Mouse (Mus musculus): ENCODE results near the gene Slc38a4.

Slc38a4 gene

DNA sequence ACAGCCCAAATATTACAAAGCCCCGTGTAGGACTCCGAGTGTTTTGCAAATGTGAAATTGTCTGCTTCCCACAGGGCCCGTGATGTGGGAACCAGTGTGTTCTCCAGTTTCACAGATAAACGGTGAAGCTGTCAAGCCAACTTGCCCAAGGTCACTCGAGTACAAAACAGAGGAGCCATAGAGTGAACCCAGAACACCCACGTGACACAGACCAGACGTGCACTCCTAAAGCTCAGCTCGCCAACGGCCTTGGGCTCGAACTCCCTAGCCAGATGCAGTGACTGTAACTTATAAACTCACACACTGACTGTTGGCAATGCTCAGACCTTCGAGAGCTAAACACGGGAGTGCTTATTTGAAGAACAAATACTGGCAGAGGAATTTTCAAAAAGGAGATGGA lies 5.3 kb downstream of the Slc38a4 start:
- DNase-seq, result no peak

DNA sequence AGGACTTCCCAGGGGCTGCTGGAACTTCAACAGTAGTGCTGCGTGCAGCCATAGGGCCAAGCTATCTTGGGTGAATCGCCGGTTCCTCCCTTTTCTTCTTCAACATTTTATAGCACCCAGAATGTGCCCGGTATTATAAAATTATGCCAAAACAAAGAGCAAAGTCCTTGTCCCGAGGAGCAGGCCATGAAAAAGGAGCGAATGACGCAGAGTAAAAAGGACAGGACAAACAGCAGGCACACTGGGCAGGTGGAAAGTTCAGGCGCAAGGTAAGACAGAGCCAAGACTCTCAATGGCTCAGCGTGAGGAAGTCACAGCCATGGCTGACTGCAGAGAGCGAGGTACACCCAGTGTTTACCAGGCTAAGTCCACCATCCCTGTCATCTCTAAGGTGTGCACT lies 5.7 kb downstream of the Slc38a4 start:
- no peak for DNase-seq

DNA sequence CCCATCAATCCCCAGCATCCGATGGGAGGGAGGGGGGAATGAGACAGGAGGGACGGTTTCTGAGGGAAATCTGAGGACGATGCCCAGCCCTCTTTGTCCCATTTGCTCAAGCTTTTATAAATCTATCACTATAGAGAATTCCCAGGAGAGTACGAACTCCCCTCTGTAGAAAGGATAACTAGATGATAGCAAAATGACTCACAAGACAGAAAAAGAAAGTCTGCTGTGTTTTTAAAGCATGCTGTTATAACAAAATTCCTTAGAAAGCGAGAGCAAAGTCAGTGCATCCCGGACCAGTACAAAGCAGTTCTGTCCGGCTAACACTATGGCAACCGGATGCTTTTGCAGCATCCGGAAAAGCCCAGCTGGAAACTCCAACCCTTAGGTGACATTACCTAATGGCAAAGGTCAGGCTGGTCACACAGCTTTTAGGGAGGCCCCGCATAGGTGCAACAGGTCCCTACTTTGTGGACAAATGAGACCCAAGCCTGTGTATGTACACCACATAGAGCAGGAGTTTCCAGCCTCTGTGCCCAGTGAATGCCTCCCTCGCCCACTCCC lies 6.4 kb downstream of the Slc38a4 start:
- DNase-seq, result no peak

DNA sequence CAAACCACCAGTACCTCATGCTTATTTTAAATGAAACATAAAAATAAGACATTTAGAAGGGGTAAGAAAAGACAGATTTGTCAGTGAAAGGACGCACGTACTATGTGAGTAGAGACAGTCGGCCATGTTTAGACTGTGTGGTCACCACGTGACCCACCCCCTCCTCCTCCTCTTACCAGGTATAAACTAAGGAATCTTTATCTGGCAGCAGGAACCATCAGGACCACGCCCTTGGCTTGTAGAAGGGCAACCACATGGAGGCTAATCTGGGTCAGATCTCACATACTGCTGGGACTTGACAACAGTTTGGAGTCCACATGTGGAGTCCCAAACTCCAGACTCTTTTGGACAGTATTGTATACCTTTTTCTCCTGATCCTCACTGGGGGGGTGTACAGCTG lies 7.5 kb downstream of the Slc38a4 start:
- no peak for DNase-seq

DNA sequence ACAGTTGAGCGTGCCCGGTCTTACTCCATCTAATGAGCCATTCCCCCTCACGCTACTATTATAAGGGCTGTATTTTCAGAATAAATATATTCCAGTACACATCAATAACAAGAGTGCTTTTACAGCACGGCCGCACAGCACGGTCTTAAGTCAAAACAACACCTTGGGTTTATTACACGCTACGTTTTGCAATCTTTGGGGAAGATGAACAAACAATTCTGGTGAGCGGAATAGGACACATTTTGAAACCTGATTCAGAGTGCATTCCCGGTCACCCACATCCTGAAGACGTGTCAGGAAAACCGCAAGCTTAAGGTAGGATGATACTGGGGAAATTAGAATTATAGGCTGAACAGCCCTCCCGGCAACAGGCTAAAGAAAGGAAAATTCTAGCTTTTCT lies 11.8 kb downstream of the Slc38a4 start:
- DNase-seq, result no peak

DNA sequence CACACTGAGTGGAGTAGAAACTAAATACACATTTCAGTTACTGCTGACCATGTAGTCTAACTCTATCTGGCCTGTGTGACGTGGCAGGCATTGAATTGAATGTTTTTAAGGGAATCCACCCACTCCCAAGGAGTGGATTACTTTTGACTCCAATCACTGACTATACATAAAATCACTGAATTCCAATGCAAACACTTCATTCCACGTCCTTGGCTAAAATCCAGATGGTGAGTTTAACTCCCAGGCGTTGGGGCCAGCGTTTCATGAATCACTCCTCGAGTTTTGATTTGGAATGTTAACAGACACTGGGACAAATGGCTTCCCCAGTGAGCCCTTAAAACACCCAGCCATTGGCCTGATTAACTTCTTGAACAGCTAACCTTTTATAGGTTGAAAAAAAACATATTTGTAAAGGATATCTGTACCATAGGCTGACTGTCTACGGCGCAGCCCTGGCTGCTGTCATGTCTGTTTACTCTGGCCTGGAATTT lies 13.7 kb downstream of the Slc38a4 start:
- DNase-seq, result no peak

DNA sequence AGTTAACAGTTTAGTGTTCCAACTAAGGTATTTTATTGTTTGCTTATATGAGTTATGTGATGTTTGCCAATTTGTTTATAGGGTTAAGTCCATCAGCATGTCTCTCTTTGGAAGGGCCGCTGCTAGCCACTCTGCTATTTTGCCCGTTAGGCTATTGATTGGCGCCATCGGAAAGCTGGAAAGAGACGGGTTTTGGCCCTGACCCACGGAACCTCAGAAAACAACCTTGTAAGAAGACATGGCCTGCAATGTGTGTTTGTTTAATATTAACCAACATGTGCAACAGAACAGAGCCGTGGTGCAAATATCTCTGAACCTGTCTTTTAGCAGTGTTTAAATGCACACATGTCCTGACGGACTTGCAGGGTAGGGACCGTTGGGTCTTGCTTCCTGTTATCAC lies 14.6 kb downstream of the Slc38a4 start:
- DNase-seq, result no peak

DNA sequence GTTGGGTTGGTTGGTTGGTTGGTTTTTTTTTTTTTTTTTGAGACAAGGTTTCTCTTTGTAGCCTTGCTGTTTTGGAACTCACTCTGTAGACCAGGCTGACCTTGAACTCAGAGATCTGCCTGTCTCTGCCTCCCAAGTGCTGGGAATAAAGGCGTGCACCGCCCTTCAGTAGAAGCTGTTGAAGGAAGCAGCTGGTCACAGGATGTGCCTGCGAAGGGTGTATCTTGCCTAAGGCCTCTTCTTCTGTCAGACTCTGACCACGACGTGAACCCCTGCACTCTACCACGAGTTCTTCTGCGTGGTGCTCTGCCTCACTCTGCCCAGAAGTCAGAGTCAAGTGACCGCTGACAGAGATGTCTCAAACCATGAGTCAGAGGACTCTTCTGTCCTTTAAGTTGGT lies 18.0 kb downstream of the Slc38a4 start:
- no peak for DNase-seq

DNA sequence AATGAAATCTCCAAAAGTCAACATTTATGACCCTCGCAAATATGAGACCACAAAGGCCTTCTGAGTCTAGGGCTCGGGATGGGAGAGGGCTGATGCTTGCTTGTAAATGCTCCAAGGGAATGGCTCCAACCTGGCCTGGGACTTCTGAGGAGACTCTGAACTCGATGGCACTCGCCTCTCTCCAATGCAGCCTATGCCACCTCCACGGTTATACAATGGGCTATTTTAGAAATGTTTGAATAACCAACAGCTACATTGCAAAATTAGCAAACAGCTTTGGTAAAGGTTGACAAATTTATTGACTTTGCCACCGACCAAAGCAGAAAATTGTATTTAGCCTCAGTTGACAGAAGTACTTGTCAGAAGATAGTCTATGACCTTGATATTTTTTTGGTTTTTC lies 19.9 kb downstream of the Slc38a4 start:
- no peak for DNase-seq

DNA sequence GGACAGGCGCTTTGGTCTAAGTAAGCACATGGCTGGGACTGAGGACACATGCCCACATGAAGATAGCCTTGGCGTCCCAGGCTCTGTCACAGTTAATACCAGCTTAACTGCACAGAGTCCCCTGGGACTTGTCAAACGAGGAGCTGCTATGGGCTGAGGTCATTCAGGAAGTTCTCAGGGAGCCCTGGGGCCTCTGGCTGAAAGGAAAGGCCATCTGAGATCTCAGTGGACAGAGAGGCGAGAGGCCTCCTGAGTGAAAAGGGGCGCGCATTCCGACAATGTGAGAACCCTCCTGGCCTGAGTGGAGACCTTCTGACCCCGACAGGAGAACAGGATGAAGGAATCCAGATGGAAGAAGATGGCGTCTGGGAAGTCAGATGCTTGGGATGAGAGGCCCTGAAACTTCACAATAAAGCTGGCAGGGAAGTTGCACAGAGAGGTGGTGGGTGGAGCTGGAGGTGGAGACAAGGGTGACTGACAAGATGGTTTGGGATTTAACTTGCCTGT lies 22.2 kb downstream of the Slc38a4 start:
- DNase-seq, result no peak

DNA sequence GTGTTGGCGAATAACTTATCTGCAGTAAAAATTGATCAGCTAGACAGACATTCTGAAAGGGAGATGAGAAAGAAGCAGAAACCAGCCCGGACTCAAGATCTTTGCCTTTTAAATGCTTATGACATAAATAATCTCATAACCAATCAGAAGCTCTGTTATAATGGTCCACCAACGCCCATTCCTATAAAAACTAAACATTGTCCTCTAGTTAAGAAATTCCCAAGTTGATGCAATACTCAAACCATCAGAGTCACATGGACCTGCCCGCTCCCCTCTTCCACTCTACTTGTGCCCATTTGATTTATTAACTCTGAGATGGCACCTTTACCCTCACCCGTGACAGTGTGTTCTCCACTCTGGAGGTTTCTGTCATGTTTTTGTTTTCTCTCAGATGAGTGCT lies 23.9 kb downstream of the Slc38a4 start:
- DNase-seq, result no peak

DNA sequence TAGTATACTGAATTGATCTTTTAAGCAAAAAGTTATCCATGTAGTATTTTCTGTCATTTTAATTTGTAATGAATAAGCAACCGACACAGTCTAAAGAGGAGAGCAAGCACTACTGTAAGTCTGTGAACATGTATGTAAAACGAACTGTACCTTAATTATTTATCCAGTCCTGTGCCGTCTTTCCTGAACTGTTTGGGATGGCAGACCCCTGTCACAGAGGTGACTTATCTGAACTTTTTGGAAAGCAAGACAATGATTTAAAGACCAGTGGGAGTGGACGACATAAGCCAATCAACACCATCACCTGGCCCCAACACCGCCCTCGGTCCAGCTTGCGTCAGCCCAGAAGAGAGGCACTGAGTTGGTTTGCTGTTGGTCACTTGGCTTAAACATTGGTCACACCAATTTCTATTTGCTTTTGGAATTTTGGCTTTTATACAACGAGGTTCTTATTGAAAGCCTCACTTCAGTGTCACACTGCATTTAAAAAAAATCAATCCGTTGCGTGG lies 24.7 kb downstream of the Slc38a4 start:
- no peak for DNase-seq

DNA sequence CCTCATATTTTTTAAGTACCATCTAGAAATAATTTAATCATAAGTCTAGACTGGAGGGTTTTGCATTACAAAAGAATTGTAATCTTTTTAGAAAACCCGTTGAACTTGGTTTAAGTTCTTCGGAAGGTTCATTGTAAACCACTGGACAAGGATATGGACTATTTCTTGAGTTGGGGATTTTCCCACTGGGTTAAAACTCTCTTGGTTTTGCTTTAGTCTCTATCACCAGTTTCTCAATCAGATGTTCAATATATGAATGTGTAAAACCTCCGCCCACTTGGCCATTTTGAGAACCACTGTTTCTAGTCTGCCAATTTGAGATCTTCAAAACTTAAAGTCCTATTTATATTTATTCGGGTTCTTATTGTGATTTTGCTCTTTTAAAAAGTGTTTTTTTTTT lies 25.6 kb downstream of the Slc38a4 start:
- no peak for DNase-seq

DNA sequence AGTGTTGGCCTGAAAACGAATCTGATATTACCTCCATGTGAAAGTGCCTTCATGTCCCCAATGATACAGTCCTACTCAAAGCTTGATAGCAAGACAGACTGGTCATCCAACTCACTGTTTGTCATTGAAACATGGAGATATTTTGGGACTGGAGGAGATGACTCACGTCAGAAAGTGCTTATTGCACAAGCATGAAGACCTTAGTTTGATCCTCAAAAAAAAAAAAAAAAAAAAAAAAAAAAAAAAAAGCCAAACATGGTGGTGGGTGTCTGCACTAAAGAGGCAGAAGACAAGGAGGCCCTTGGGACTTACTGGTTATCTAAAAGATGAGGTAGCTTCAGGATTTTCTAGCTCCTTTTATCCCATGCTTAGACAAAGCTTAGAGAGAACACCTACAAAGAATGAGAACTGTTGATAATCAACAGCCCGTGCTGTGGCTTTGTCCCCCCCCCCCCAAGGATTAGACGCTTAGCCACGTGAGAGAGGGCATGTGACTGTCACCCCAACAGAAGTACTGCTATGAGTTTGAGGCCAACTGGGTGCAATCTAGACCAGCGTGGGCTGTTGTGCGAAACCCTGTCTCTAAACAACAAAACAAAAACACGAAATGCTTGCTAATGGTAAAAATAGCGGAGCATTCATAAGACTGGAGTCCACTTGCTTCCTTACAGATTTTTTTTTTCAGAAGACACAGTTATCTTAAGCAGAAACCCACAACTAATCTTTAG lies 26.5 kb downstream of the Slc38a4 start:
- no peak for DNase-seq

DNA sequence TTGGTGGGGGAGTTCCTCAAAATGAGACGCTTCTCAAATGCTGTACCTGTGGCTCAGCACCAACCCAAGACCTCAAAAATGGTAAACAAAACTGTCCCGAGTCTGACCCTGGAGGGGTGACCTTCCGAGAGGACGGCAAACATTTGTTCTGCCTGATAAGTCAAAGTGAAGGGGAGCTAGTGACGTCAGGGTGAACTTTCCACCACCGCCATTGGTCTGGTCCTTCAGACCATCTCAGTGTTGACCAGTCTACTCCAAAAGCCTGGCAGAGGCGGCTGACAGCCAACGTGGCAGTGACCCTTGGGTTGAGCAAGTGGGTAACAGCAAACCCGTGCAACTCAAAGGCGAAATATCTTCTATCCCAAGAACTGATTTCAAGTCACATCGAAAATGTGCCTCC lies 27.1 kb downstream of the Slc38a4 start:
- DNase-seq, result no peak

DNA sequence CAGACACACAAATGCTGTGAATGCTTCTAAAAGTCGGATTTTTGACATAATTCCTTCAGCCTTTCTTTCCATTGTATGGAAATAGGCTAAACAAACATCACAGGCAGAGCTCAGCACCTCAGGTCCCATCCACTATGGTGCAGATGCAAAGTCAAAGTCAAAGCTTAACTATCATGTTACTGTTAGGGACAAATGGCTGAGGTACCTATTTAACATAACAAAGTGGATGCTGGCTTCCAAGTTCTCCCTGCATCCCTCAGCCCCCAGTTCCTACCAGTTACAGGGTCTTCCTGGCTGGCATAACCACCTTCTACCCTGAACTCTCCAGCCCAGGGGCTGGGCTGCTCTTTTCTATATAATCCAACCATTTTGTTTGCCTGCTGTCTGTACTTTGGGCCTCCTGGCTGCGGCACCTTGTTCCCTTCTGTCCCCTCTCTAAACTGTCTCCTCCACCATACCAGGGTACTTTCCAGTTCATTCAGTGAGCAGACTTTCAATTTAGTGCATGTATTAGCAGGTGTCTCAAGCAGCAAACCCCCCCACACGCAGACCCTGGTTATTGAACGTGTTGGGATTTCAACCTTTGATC lies 27.6 kb downstream of the Slc38a4 start:
- DNase-seq, result no peak

DNA sequence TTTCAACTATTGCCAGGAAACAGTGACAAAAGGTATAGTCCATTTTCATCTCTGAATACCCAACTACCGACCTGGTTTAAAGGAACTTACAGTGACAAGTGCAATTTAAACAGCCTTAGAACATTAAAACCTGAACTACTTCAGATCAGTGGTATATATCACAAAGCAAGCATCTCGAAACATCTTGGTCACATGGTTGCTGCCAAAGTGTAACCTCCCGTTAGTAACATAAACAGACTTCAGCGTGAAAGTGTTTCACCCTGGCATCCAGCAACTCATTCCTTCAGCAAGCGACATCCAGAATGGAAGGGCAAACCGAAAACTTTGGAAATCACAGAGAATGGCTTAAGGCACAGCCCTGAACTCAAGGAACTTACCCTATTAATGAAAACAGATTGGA lies 29.1 kb downstream of the Slc38a4 start:
- DNase-seq, result no peak

DNA sequence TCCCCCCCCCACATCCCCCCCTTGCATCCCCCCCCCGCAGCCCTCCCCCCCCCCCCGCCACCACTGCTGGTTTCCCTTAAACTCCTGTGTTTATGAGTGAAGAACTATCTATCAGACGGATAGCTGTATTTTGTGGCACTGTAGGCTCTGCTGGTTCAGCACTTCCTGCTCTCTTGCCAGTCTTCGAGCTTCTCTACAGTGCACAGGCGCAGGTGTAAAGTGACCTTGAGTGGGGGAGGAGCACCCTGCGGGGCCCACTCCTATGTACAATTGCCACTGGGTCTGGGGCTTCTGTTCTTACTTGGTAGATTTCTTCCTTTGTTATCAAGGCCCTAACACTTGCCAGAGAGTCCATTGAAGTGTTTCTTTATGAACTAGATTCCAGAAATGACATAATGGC lies 33.0 kb downstream of the Slc38a4 start:
- no peak for DNase-seq

DNA sequence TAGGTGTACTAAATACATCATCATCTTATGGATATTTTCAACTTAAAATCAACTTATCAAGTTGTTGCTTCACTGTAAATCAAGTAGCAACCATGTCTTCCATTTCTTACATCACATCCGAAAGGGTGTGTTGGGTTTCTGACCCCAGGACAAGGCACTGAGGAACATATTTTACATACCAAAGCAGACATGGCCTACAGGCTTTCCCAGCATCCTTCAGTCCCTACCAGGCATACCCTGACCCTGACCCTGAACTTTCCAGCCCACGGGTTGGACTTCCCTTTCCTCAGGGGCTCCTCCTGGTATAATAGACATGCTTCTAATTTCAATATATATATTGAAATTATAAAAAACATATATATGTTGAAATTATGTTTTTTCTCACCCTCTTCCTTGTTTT lies 33.5 kb downstream of the Slc38a4 start:
- no peak for DNase-seq

DNA sequence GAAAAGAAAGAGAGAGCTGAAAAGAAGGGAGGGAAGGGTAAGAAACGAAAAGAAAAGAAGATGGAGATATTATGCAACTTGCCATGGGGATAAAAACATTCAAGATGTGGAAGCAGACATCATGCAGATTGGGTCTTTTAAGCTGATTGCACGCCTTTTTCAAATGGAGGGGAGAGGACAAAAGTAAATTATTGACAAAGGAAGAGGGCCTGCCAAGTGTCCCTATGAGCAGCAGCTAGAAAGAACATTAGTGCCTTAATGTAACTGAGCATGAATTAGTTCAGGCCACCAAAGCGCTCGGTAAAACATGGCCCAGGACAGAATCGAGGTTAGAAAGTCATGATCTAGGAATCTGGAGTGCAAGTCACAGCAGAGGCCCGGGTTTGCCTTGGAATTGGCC lies 35.5 kb downstream of the Slc38a4 start:
- DNase-seq, result no peak

DNA sequence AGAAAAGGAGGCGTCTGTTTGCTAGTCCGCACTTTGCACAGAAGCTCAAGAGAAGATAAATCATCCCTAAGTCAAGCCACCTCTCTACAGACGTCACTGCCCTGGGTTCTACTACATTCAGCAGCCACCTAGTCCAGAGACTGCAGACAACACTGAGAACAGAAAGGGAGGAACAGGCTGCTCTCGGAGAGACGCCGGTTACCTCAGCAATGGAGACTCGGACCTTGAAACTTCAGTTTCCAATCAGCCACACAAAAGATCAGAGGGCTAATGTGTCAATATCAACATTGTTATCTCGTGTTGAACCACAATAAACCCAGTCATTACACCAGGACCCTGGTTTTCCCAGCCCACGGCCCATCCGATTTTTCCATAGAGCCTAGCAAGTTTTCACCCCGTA lies 36.4 kb downstream of the Slc38a4 start:
- DNase-seq, result no peak

DNA sequence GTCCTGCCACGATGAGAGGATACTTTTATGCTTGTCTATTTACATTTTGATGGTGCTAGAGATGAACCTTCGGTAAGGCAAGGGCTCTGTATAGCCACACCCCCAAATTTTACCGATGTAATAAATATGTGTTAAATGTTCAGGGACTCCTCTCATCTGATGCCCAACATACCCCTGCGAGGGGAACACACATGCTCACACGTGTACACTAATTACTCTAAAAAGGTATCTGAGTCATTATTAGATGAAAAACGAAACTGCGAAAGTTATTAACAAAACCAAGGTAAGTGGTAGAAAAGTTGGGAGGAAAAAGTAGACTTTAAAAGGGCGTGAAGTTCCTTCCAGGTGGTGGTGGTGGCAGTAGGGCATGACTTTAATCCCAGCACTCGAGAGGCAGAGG lies 38.6 kb downstream of the Slc38a4 start:
- no peak for DNase-seq

DNA sequence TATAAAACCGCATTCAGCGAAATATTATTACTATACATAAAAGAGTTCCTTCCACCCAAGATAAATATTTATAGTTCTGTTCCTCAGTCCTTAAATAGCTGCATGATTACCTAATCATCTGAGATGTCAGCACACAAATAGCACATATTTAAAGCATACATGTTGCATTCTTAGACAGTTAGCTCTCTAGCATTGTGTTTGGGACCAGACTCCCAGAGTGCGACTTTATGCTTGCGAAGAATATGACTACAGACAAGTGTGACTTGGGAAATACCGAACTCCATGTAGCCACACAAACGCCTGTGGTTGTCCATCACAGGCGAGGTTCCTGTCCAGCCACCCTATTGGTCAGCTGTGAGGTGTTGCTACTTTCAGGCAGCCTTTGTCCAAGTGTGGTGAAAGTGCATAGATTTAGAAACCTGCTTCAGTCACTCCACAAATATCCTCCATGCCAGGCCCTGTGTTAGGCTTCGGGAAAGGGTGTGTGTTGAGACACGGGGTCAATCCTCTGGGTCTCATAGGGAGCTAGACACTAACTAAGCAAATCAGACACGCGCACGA lies 40.6 kb downstream of the Slc38a4 start:
- no peak for DNase-seq
